Mouse (Mus musculus): Measurements from ENCODE around the gene Rell1. TPM values are rescaled to one million over a fixed set of nuclear protein-coding genes. Genes with fewer than 3 reads are reported as not detected.

The Rell1 gene
- polyA plus RNA-seq, 1 experiment = 10.5 TPM

DNA sequence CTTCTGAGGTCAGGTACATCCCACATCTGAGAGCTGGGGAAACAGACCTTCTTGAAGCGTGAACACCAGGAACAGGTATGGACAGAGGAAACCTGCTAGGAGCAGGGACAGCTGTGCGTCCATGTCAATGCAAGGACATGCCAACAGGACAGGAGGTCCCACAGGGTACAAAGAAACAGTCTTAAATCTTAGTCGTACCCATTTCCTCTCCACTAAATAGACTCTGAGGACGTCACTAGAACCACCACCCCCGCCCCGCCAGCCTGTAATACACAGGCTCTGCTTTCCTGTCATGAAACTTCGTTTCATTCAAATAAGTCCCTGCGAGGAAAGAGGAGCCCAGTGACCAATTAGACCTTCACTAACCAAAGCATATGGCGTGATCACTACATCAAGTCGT, 7.0 kb downstream of the Rell1 start:
- Histone ChIP-seq H3K27me3 (ENCODE audit: control insufficient read depth, insufficient read depth, low read length) (no peaks in the 10 kb centered on the region), H3K4me3 (replicated peaks; ENCODE audit: insufficient read depth, low read depth, low read length) (no peak overlapping the region), H3K27ac (ENCODE audit: insufficient read depth, low read length) (no peak overlapping the region), H3K4me1 (ENCODE audit: control insufficient read depth, insufficient read depth, low read length) (peaks cover 11% of the 10 kb centered on the region)
- DNase-seq = no peak
- WGBS = 91% methylated on average over 10 of the region's 10 CpGs
- TF ChIP-seq POLR2A (IDR thresholded peaks at IDR 0.05; ENCODE audit: borderline replicate concordance, insufficient read depth, low read length) = no peak
- no peak for TF ChIP-seq CTCF (IDR thresholded peaks at IDR 0.05; ENCODE audit: borderline replicate concordance, insufficient read depth, low read depth, low read length)

DNA sequence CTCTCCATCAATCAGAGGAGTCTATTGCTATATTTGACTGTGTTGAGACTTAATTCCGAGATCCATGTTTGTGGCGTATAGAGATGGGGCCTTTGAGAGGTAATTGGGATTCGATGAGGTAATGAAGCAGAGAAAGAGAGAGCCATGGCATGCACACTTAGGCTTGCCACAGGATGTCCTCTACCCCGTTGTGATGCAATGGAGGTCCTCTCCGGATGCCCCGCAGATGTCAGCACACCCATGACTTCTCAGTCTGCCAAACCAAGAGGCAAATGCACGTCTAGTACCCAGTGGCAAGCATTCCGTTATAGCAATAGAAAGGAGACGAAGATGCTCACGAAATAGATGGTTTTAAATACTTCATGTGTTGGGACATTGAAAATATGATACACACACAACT, 8.1 kb downstream of the Rell1 start:
- Histone ChIP-seq H3K4me1 (ENCODE audit: control insufficient read depth, insufficient read depth, low read length) (peaks cover 16% of the 10 kb centered on the region), H3K27ac (ENCODE audit: insufficient read depth, low read length) (no peak overlapping the region), H3K27me3 (ENCODE audit: control insufficient read depth, insufficient read depth, low read length) (no peaks in the 10 kb centered on the region), H3K4me3 (replicated peaks; ENCODE audit: insufficient read depth, low read depth, low read length) (no peak overlapping the region)
- DNase-seq = no peak
- TF ChIP-seq CTCF (IDR thresholded peaks at IDR 0.05; ENCODE audit: borderline replicate concordance, insufficient read depth, low read depth, low read length) (no peak), POLR2A (IDR thresholded peaks at IDR 0.05; ENCODE audit: borderline replicate concordance, insufficient read depth, low read length) (no peak)
- 86% methylated on average over 10 of the region's 10 CpGs for WGBS

DNA sequence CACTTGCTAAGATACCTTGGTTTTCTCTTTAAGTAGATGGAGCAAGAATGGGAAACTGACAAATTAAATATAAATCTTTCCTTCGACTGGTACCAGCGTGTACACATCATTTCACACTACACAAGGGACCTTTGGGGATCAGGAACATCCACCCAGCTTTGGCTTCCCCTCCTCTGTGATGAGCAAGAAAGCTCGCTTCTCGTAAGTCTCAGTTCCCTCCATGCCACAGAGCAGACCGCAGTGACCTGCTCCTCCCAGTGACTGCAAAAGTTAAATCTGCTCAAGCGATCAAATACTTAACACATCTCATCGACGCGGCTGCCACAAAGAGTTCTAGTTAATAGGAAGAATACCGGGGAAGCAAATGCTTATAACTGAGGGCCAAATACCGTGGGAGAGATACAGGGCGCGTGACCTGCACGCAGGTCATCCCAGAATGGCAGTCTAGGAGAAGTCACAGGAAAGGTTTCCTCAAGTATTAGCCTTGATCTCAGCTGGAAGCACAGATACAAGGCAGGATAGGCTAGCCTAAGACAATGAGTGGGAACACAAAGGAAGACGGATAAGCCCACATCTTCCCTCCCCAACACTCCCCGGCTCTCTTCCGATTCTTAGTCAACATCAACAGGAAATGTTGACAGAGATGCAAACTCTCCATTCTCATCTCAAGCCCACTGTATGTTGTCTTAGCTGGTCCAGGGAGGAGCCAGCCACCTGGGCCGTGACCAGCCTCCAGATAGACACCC, 9.6 kb downstream of the Rell1 start:
- no peak overlapping the region for H3K27ac ChIP-seq (ENCODE audit: insufficient read depth, low read length)
- 89% methylated on average over 18 of the region's 18 CpGs for WGBS
- no peak overlapping the region for H3K4me3 ChIP-seq (replicated peaks; ENCODE audit: insufficient read depth, low read depth, low read length)
- no peaks in the 10 kb centered on the region for H3K27me3 ChIP-seq (ENCODE audit: control insufficient read depth, insufficient read depth, low read length)
- TF ChIP-seq CTCF (IDR thresholded peaks at IDR 0.05; ENCODE audit: borderline replicate concordance, insufficient read depth, low read depth, low read length) (no peak), POLR2A (IDR thresholded peaks at IDR 0.05; ENCODE audit: borderline replicate concordance, insufficient read depth, low read length) (no peak)
- peaks cover 16% of the 10 kb centered on the region for H3K4me1 ChIP-seq (ENCODE audit: control insufficient read depth, insufficient read depth, low read length)
- DNase-seq = no peak

DNA sequence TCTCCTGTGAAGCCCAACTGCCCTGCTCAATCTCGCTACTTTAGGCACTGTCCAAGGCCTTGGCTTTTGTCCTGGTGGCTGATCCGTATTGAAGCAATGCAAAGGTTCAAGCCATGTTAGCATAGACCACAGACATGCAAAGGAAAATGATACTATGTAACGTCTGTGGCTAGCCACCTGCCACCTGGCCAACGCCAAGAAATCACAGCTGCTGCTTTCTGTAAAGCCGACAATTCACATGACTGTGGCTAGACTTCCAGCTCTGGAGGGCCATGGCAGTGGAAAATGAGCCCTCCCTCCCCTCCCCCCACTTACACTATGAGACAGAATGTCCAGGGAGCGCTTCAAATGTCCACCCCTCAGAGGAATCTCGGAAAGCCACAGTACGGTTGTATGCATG, 11.1 kb downstream of the Rell1 start:
- DNase-seq = peak; percentile 77 to 85
- H3K4me1 ChIP-seq (ENCODE audit: control insufficient read depth, insufficient read depth, low read length) = peaks cover 20% of the 10 kb centered on the region
- 16% methylated on average over 8 of the region's 8 CpGs for WGBS
- H3K4me3 ChIP-seq (replicated peaks; ENCODE audit: insufficient read depth, low read depth, low read length) = no peak overlapping the region
- peak overlapping the region; percentile 75 for H3K27ac ChIP-seq (ENCODE audit: insufficient read depth, low read length)
- H3K27me3 ChIP-seq (ENCODE audit: control insufficient read depth, insufficient read depth, low read length) = no peaks in the 10 kb centered on the region
- TF ChIP-seq POLR2A (IDR thresholded peaks at IDR 0.05; ENCODE audit: borderline replicate concordance, insufficient read depth, low read length) (no peak), CTCF (IDR thresholded peaks at IDR 0.05; ENCODE audit: borderline replicate concordance, insufficient read depth, low read depth, low read length) (no peak)

DNA sequence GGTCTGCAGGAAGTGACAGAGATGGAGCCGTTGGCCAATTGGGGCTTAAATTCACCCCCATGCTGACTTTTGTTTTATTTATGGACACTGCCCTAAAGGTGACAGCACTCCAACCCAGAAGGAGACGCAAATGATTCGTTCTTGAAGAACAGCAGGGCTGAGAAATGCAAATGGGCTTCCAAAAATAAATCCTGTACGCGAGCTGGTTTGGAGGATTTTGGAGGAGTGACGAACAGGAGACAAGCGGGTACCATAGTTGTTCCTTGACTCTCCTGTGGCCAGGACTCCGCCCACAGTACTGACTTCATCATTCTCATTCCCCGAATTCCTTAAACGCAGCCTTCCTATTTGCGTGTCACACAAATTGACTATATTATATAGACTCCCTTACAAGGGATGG, 12.3 kb downstream of the Rell1 start:
- WGBS = 65% methylated on average over 11 of the region's 11 CpGs
- Histone ChIP-seq H3K4me3 (replicated peaks; ENCODE audit: insufficient read depth, low read depth, low read length) (no peak overlapping the region), H3K27ac (ENCODE audit: insufficient read depth, low read length) (no peak overlapping the region), H3K27me3 (ENCODE audit: control insufficient read depth, insufficient read depth, low read length) (no peaks in the 10 kb centered on the region), H3K4me1 (ENCODE audit: control insufficient read depth, insufficient read depth, low read length) (peaks cover 27% of the 10 kb centered on the region)
- peak; percentile 48 to 66 for DNase-seq
- no peak for TF ChIP-seq POLR2A (IDR thresholded peaks at IDR 0.05; ENCODE audit: borderline replicate concordance, insufficient read depth, low read length)
- TF ChIP-seq CTCF (IDR thresholded peaks at IDR 0.05; ENCODE audit: borderline replicate concordance, insufficient read depth, low read depth, low read length) = no peak

DNA sequence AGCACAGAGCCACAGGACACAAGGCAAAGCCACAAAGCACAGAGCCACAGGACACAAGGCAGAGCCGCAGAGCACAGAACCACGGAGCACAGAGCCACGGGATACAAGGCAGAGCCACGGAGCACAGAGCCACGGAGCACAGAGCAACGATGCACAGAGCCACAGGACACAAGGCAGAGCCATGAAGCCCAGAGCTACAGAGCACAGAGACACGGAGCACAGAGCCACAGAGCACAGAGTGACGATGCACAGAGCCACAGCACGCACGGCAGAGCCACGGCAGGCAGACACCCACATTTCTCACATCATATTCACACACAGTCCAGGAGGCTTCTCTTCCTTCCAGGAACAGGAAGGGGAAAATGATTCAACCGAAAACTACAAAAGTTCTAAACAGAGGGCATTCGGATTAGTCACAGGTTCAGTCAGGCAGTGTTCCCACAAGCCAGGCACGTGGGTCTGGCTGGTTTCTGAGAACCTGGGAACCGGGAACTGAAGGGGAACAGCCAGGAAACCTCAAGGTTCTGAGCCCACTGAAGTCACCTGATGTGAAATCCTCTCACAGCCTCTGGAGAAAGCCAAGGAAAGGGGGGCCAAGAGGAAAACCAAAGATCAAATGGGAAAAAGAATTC, 15.2 kb downstream of the Rell1 start:
- no peak for DNase-seq
- Histone ChIP-seq H3K27ac (ENCODE audit: insufficient read depth, low read length) (no peak overlapping the region), H3K4me3 (replicated peaks; ENCODE audit: insufficient read depth, low read depth, low read length) (no peak overlapping the region), H3K27me3 (ENCODE audit: control insufficient read depth, insufficient read depth, low read length) (no peaks in the 10 kb centered on the region), H3K4me1 (ENCODE audit: control insufficient read depth, insufficient read depth, low read length) (peaks cover 34% of the 10 kb centered on the region)
- 90% methylated on average over 15 of the region's 15 CpGs for WGBS
- TF ChIP-seq CTCF (IDR thresholded peaks at IDR 0.05; ENCODE audit: borderline replicate concordance, insufficient read depth, low read depth, low read length) (no peak), POLR2A (IDR thresholded peaks at IDR 0.05; ENCODE audit: borderline replicate concordance, insufficient read depth, low read length) (no peak)

DNA sequence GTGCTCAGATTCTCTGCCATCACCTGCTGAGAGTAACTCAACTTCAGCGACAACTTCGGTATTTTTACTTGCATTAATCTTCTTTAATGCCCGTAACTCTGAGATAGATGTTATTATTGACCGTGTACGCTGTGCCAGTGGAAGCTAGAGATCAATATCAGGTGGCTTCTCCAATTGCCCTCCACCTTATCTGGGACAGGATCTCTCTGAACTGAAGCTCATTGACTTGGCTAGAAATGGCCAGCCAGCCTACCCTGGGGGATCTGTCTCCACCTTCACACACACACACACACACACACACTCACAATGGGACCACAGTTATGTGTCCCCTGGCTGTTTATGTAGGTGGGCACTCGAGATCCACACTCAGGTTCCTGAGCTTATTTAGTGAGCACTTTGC, 16.7 kb downstream of the Rell1 start:
- no peak for TF ChIP-seq CTCF (IDR thresholded peaks at IDR 0.05; ENCODE audit: borderline replicate concordance, insufficient read depth, low read depth, low read length)
- peaks cover 26% of the 10 kb centered on the region for H3K4me1 ChIP-seq (ENCODE audit: control insufficient read depth, insufficient read depth, low read length)
- no peak overlapping the region for H3K4me3 ChIP-seq (replicated peaks; ENCODE audit: insufficient read depth, low read depth, low read length)
- 83% methylated on average over 6 of the region's 6 CpGs for WGBS
- no peak for DNase-seq
- peak overlapping the region; percentile 62 for H3K27ac ChIP-seq (ENCODE audit: insufficient read depth, low read length)
- H3K27me3 ChIP-seq (ENCODE audit: control insufficient read depth, insufficient read depth, low read length) = no peaks in the 10 kb centered on the region

DNA sequence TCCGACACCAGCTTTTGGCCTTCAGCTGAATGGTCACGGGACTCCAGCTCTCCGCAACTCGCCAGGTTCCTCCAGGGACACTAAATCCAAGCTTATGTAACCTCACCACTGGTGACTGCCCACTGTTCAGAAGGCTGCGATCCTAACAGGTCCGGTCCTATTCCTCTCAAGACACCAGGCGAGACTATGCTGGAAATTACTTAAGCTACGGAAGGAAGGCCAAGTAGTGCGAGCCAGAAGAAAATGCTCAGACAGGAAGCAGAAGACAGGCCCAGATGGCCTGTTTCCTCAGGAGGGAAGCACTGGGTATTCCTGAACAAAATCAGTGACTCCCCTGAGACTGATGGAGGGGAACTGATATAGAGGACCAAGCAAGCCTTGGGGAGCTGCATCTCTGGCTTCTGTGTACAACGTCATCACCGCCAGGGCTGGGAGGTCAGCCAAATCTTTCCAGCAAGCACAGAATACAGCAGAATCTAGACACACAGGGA, 17.2 kb downstream of the Rell1 start:
- Histone ChIP-seq H3K27ac (ENCODE audit: insufficient read depth, low read length) (peak overlapping the region; percentile 62), H3K4me1 (ENCODE audit: control insufficient read depth, insufficient read depth, low read length) (peaks cover 23% of the 10 kb centered on the region), H3K27me3 (ENCODE audit: control insufficient read depth, insufficient read depth, low read length) (no peaks in the 10 kb centered on the region), H3K4me3 (replicated peaks; ENCODE audit: insufficient read depth, low read depth, low read length) (no peak overlapping the region)
- DNase-seq = peak; percentile 67 to 75
- TF ChIP-seq POLR2A (IDR thresholded peaks at IDR 0.05; ENCODE audit: borderline replicate concordance, insufficient read depth, low read length) (no peak), CTCF (IDR thresholded peaks at IDR 0.05; ENCODE audit: borderline replicate concordance, insufficient read depth, low read depth, low read length) (no peak)
- WGBS = 12% methylated on average over 11 of the region's 11 CpGs

All from cerebellum, adult 2 months (tissue).